Comparison of ENCODE assay signal across 9 mouse cellular contexts in the genomic region with DNA sequence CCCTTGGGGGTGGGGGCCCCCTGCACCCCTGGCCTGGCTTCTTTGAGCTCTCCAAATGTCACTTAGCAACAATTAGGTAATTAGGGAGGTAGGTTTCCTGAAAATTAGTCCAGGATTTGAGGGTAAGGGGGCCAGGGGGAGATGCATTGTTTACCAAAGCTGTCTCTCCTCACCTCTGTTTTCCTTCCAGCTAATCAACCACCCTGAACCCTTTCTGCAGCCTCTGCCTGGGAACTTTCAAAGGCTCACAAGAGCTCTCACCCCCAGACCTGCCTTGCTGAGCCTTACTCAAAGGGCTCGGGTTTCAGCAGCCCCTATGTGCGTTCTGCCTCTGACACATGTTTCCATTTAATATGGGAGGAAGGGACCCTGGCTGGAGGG.
A peak's percentile ranks its signal among the peaks of the same experiment; 100 is the strongest.
DNase-seq lines count a peak whose midpoint lies in the region; ATAC-seq and TF ChIP-seq lines count a peak whose summit lies in the region.
"Had no signal": no experiment of that assay in that cellular context is flagged by ENCODE, and none has a peak within 500 bp of the region (broad histone marks: within the 10 kb centered on the region; RNA-seq: fewer than 3 reads in every experiment).

No protein-coding gene starts in this region.

- DNase-seq in heart, adult 9 months (ENCODE audit: low spot score in 2 of 2): no peak
- DNase-seq in embryonic facial prominence, embryonic 10.5 days (ENCODE audit: low spot score): peak; percentile 87
- peak; percentile 82 for DNase-seq in hindlimb bud, embryonic 11.5 days (ENCODE audit: extremely low spot score, low read depth, low spot score)
- no peak for DNase-seq in midbrain, postnatal 0 days (ENCODE audit: low spot score)
- DNase-seq in urinary bladder, adult 2 months (ENCODE audit: low spot score): no peak
- DNase-seq in right cerebral cortex, postnatal 25 days: no peak
- no peak for DNase-seq in T-cell, adult 2 months (ENCODE audit: low spot score)
- DNase-seq: thymus, postnatal 36 days had no signal

- peaks cover 8% of the 10 kb centered on the region; the same call in 1 of the 2 replicates for H3K4me1 ChIP-seq in heart, embryonic 16.5 days (ENCODE audit: control insufficient read depth, insufficient read depth, low read length)
- H3K4me1 ChIP-seq in embryonic facial prominence, embryonic 10.5 days: peaks cover 47% of the 10 kb centered on the region
- H3K4me1 ChIP-seq in midbrain, postnatal 0 days (ENCODE audit: insufficient read depth, low read length): peaks cover 3% of the 10 kb centered on the region; the same call in 1 of the 2 replicates

- H3K27me3 ChIP-seq in heart, embryonic 16.5 days (ENCODE audit: control insufficient read depth, insufficient read depth, low read length): no peaks in the 10 kb centered on the region
- H3K27me3 ChIP-seq in embryonic facial prominence, embryonic 10.5 days (replicated peaks; ENCODE audit: low read depth, poor library complexity, severe bottlenecking): no peaks in the 10 kb centered on the region
- no peaks in the 10 kb centered on the region for H3K27me3 ChIP-seq in midbrain, postnatal 0 days (ENCODE audit: insufficient read depth, low read length)

- no peaks in the 10 kb centered on the region for H3K36me3 ChIP-seq in heart, embryonic 16.5 days (ENCODE audit: control insufficient read depth, insufficient read depth)
- no peaks in the 10 kb centered on the region for H3K36me3 ChIP-seq in embryonic facial prominence, embryonic 10.5 days (replicated peaks)
- H3K36me3 ChIP-seq in midbrain, postnatal 0 days (ENCODE audit: insufficient read depth, low read length): no peaks in the 10 kb centered on the region

- peak overlapping the region; percentile 62 for H3K9ac ChIP-seq in heart, embryonic 16.5 days (ENCODE audit: low read length)
- H3K9ac ChIP-seq in midbrain, postnatal 0 days (replicated peaks; ENCODE audit: low read length, poor library complexity, severe bottlenecking): no peak overlapping the region

- H3K9me3 ChIP-seq in heart, embryonic 16.5 days (replicated peaks; ENCODE audit: control insufficient read depth, low read length): no peaks in the 10 kb centered on the region
- no peaks in the 10 kb centered on the region for H3K9me3 ChIP-seq in embryonic facial prominence, embryonic 10.5 days
- no peaks in the 10 kb centered on the region for H3K9me3 ChIP-seq in midbrain, postnatal 0 days (ENCODE audit: low read length)

- H3K4me3 ChIP-seq in heart, embryonic 16.5 days (ENCODE audit: low read length): no peak overlapping the region
- peak overlapping the region; percentile 36; the same call in 1 of the 2 replicates for H3K4me3 ChIP-seq in embryonic facial prominence, embryonic 10.5 days
- H3K4me3 ChIP-seq in midbrain, postnatal 0 days (ENCODE audit: low read depth, low read length): no peak overlapping the region

- TF ChIP-seq CTCF in midbrain, postnatal 0 days (IDR thresholded peaks at IDR 0.05): no peak

- peak overlapping the region; percentile 24; the same call in 1 of the 2 replicates for H3K4me2 ChIP-seq in heart, embryonic 16.5 days (ENCODE audit: low read depth, low read length)
- 0 out of 2 replicates have a peak overlapping the region, but pooled peaks have one; percentile 20 for H3K4me2 ChIP-seq in midbrain, postnatal 0 days (ENCODE audit: low read depth, low read length, poor library complexity, severe bottlenecking)

- WGBS in heart, embryonic 16.5 days: 39% methylated on average over 2 of the region's 2 CpGs
- 5% methylated on average over 2 of the region's 2 CpGs for WGBS in embryonic facial prominence, embryonic 10.5 days
- WGBS in midbrain, postnatal 0 days: 14% methylated on average over 2 of the region's 2 CpGs

- peak; percentile 31; the same call in 1 of the 2 replicates for ATAC-seq in heart, embryonic 16.5 days (replicated peaks; ENCODE audit: extremely low read depth, insufficient read depth, low FRiP score)
- ATAC-seq in midbrain, postnatal 0 days (ENCODE audit: low FRiP score): no peak

- peak overlapping the region; percentile 60 for H3K27ac ChIP-seq in heart, embryonic 16.5 days (ENCODE audit: low read length)
- peak overlapping the region; percentile 90 for H3K27ac ChIP-seq in embryonic facial prominence, embryonic 10.5 days (replicated peaks)
- H3K27ac ChIP-seq in midbrain, postnatal 0 days (ENCODE audit: low read depth, low read length): peak overlapping the region; percentile 62

Comparison
In these comparisons a context has a peak if more than half of its experiments do, and no peak if none do; other contexts are left out.
1. DNase-seq: peak in embryonic facial prominence, embryonic 10.5 days (single experiment) and hindlimb bud, embryonic 11.5 days (single experiment); none in heart, adult 9 months (0 of 2), midbrain, postnatal 0 days (single experiment), urinary bladder, adult 2 months (single experiment), right cerebral cortex, postnatal 25 days (single experiment) and T-cell, adult 2 months (single experiment).
2. Peak in every context shown above with its lines, with median percentiles within 50 percentile points of each other: H3K27ac ChIP-seq.